Mouse (Mus musculus) cerebellum, adult 11 months (tissue): ENCODE results near the gene Pgd.
"Not testable (repeated sequence)": the region's sequence is repeated elsewhere in the genome, so short reads cannot be mapped to it uniquely, and the experiment has no call there.

Experiments
- DNase-seq: peaks from one replicate; pipeline ENCODE4 v3.0.0; 2022

The Pgd gene

GRCm38 (mm10) chr4:149166215-149166946 lies at the start of gene Pgd:
TSS of gene Pgd (minus strand) at chr4:149166771.
- peak; percentile 94 for DNase-seq

- no peak for DNase-seq
These were observed 49.4 kb upstream of the Pgd start for GRCm38 (mm10) chr4:149215982-149216381.

DNA sequence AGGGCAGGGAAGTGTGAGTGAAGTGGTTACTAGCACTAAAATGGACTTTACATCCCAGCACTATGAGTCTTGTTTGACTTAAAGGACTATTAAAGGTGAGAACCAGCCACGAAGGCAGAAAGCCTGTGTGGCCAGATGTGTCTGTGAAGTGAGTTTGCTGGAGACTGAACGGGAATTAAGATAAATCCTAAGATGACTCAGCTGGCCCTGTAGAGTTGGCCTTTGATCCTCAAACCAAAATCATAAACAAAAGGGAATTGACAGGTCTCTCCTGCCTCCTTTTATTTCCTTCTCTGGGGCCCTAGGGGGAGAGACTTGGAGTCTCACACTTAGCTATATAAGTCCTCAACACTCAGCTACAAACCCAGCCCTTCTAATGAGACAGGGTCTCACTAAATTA lies 48.8 kb upstream of the Pgd start:
- no peak for DNase-seq

DNA sequence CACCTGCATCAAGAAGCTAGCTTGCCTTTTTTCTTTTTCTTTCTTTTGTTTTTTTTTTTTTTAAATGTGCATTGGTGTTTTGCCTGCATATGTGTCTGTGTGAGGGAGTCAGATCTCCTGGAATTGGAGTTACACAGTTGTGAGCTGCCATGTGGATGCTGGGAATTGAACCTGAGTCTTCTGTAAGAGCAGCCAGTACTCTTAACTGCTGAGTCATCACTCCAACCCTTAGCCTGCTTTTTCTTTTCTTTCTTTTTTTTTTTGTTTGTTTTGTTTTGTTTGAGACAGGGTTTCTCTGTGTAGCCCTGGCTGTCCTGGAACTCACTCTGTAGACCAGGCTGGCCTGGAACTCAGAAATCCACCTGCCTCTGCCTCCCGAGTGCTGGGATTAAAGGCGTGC lies 47.9 kb upstream of the Pgd start:
- DNase-seq, result not testable (repeated sequence)

DNA sequence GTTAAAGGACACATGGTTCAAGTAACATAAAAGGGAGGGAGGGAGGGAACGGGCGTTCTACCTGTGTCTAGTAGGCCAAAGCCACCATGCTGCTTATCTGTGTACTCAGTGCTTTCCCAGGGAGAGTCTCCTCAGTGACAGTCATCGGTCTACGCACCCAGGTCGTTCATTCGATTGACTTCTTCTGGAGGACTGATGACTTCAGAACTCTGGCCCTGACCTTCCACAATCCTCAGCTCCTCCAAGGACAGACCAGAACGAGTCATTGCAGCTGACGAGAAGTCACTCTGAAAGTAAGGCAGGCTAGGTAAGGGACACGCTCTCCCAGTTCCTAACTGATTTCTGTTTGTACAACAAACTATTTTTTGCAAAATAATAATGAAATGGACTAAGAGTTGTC lies 46.9 kb upstream of the Pgd start:
- DNase-seq, result no peak

DNA sequence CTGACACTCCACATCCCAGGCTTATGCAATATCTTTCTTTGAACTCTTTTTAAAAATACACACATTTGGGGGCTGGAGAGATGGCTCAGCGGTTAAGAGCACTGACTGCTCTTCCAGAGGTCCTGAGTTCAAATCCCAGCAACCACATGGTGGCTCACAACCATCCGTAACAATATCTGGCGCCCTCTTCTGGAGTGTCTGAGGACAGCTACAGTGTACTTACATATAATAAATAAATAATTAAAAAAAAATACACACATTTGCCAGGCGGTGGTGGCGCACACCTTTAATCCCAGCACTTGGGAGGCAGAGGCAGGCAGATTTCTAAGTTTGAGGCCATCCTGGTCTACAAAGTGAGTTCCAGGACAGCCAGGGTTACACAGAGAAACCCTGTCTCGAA lies 44.9 kb upstream of the Pgd start:
- DNase-seq, result not testable (repeated sequence)

DNA sequence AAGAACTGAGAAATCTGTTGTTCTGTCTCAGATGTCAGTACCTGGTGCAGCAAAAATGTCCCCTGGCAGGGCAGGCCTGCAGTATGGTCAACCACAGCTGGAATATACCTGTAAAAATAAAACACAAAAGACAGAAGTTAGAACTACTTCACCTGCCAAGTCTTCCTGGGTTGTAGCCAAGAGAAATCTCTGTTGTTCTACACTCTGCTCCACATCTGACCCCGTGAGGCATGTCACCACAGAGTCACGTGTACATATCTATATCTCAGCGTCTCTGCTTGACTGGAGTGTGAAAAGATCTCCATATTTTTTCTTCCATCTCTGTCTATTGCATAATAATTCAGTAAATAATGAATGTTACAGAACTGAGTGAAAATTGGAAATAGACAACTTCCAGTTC lies 35.9 kb upstream of the Pgd start:
- no peak for DNase-seq

GRCm38 (mm10) chr4:149201110-149201509 lies 34.5 kb upstream of the Pgd start:
- DNase-seq, result no peak

- no peak for DNase-seq
These were observed 30.6 kb upstream of the Pgd start for GRCm38 (mm10) chr4:149197180-149197579.

DNA sequence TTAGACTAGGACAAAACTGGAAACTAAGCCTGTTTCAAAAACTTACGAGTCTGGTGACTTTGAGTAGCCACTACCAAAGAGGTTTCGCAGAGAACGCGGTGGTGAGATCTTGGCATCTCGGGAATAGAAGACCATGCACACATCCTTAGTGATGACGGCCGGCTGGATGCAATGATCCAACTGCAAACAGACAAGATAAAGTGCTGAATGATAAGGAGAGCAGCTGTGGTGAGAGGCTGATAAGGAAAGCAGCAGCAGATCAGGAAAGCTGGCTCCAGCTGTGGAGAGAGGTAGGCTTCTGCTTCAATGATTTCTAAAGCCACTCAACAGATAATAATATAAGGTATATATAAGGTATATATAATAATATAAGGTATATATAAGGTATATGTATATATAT lies 24.5 kb upstream of the Pgd start:
- no peak for DNase-seq

DNA sequence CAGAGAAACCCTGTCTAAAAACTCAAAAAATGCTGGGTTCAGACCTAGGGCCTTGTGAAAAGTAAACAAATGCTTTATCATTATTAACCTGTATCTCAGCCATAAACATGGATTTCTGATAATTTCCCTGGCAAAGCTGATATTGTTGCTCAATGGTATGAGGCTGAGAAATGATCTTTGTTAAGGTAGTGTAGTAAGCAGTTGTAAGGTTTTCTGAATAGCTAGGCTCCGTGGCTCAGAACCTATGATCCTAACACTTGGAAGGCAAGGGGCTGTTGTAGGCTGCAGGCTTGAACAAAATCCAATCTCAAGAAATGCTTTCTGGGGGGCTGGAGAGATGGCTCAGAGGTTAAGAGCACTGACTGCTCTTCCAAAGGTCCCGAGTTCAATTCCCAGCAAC lies 22.0 kb upstream of the Pgd start:
- DNase-seq, result no peak

GRCm38 (mm10) chr4:149182755-149183154 lies 16.2 kb upstream of the Pgd start:
- no peak for DNase-seq

- no peak for DNase-seq
These were observed 15.6 kb upstream of the Pgd start for GRCm38 (mm10) chr4:149182192-149182591.

- no peak for DNase-seq
These were observed 13.0 kb upstream of the Pgd start for GRCm38 (mm10) chr4:149179573-149179972.

DNA sequence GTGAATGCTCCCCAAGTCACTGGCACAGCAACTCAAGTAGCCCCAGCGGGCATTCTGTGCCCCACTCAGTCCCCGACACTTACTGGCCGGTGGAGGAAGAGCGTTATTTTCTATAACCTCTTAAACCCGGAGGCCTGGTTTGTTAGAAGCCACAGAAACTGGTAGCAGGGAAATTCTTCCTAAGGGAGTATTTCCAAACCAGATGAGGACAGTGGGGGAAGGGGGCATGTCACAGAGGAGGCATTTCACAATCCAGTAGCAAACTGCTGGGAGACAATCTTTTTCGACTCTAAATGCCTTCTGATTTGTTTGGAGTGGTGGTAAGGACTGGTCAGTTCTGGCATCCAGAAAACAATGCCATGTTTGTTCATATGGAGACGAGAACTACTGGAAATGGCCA lies 12.6 kb upstream of the Pgd start:
- DNase-seq, result no peak

DNA sequence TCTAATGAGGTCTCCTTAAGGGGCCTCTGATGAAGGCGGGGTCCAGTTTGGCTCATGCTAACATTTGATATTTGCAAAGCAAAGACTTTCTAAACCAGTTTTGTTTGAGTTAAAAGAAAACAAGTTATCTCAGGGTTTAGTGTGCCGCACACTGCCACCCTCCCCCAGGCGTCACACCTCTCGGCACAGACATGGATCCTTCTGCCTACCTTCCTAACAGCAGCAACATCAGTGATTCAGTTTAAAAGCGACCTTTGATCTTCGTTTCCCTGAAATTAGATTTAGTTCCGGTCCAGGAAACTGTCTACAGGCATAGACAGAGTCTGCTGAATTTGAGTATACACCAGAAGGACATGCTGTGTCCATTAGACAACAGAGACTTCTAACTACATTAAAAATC lies 11.8 kb upstream of the Pgd start:
- no peak for DNase-seq

GRCm38 (mm10) chr4:149177046-149177445 lies 10.5 kb upstream of the Pgd start:
- no peak for DNase-seq

DNA sequence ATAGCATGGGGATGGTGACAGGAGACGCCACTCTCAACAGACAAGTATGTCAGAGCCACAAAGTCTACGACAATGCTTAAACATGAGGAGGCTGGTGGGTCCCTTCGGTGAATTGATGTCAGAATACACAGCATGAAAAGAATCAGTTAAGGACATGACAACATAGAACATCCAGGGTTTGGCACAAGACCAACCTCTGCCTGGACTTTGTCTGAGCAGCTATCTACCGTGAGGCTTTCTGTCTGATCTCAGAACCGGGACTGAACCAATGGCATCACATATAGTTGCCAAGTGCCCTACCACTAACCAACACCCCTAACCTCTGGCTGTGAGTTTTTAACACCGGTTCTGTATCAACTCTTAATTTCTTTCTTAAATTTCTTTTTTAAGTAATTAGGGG lies 10.1 kb upstream of the Pgd start:
- DNase-seq, result no peak

DNA sequence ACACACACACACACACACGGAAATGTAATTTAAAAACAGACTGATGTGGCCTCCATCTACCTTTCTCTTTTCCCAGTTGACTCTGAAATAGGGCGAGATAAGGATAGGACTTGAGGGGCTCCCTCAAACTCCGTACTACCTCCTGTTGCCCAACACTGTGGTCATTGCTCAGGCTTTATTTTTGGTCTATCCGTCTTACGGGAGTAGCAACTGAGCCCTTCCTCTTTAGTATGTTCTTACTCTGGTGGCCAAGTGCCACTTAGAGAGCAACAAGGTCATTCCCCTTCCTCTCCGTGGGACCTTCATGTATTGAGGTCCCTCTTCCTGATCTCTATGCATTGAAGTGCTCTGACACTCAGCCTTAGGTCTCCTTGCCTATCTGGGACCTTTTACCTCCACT lies 7.1 kb upstream of the Pgd start:
- no peak for DNase-seq

- DNase-seq, result peak; percentile 31
These were observed 6.1 kb upstream of the Pgd start for GRCm38 (mm10) chr4:149172666-149173065.

DNA sequence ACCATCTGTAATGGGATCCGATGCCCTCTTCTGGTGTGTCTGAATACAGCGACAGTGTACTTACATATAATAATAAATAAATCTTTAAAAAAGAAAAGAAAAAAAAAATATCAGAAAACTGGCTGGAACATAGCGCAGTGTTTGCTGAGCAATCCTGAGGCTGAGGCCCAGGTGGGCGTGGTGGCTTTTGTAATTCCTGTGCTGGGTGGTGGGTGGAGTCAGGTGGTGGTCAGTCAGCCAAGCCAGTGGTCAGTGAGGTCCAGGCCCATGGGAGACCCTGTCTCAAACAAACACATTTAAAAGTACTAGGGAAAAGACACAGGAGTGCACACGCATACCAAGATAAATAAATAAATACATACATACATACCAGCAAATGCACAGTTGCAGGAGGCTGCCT lies 5.5 kb upstream of the Pgd start:
- DNase-seq, result no peak

GRCm38 (mm10) chr4:149171581-149171981 lies 5.0 kb upstream of the Pgd start:
- no peak for DNase-seq

DNA sequence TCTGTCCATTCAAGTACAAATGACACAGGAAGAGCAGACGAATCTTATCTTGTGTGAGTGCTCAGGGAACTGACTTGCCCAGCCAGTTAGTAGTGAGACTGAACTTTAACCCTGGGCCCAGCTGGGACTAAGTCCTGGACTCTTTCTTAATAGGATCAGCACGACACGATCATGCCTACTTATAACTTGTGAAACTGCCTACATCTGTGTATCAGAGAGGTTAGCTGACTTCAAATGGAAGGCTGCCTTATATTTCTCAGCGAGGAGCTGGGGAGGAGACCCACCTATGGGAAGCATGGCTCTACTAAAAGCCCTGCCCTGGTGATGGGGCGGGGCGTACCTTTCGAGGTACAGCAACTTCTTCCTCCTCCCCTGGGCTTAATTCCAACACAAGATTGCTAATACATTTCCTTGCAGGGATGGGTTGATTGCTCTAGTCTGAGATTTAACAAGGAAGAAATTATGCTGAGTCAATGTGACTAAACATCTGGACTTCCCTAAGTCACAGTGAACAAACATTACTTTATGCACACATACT lies 3.9 kb upstream of the Pgd start:
- no peak for DNase-seq

- not testable (repeated sequence) for DNase-seq
These were observed 3.4 kb upstream of the Pgd start for GRCm38 (mm10) chr4:149169926-149170325.

DNA sequence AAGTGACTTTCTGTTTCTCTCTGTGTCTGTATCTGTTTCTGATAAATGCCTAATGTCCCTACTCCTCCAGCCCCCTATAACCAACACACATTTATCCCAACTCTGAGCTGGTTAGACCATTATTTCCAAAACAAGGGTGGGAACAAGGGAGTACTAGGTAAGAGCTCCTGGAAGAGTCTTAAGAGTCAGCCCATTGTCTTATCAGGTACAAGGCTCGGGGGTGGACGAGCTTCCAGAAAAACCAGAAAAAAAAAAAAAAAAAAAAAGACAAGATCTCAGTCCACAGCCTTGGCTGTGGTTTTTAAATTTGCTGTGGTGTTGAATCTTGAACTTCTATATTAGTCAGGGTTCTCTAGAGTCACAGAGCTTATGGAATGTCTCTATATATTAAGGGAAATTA lies 1.4 kb upstream of the Pgd start:
- DNase-seq, result no peak
